25 mouse cellular contexts compared by ENCODE assay signal in the genomic region with DNA sequence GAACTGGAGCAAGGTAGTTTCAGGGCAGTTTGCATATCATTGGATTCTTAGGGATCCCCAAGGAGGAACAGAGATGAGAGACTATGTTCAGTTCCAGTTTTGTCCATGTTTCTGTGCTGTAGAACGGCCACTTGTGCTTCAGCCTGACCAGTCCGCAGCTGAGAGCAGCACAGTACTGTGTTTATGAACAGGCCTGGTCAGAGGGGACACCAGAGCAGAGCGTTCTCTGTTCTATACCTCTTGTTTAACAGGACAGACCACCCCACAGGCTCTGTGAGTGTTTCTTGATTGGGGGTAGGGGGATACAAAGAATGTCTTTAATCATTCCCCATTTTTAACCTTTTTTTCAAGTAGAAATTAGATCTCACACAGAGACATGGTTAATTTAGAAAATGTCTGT.
A peak's percentile ranks its signal among the peaks of the same experiment; 100 is the strongest.
DNase-seq lines count a peak whose midpoint lies in the region; ATAC-seq lines count a peak whose summit lies in the region.
"Had no signal": no experiment of that assay in that cellular context is flagged by ENCODE, and none has a peak within 500 bp of the region (broad histone marks: within the 10 kb centered on the region; RNA-seq: fewer than 3 reads in every experiment).

No protein-coding gene starts in this region.

- H3K27me3 ChIP-seq in forebrain, embryonic 11.5 days (ENCODE audit: control insufficient read depth, insufficient read depth, low read length), result no peaks in the 10 kb centered on the region
- H3K27me3 ChIP-seq in forebrain, embryonic 16.5 days (replicated peaks; ENCODE audit: control insufficient read depth, insufficient read depth, low read length), result no peaks in the 10 kb centered on the region
- no peaks in the 10 kb centered on the region for H3K27me3 ChIP-seq in forebrain, embryonic 15.5 days
- no peaks in the 10 kb centered on the region for H3K27me3 ChIP-seq in forebrain, embryonic 14.5 days (replicated peaks; ENCODE audit: control insufficient read depth, insufficient read depth, low read length)
- no peaks in the 10 kb centered on the region for H3K27me3 ChIP-seq in hindbrain, embryonic 11.5 days (ENCODE audit: control insufficient read depth, insufficient read depth, low read length)
- no peaks in the 10 kb centered on the region for H3K27me3 ChIP-seq in hindbrain, embryonic 14.5 days (ENCODE audit: control insufficient read depth, insufficient read depth, low read length)
- H3K27me3 ChIP-seq: CH12.LX; embryonic facial prominence, embryonic 13.5 days; embryonic facial prominence, embryonic 15.5 days; forebrain, embryonic 12.5 days had no signal

- H3K9ac ChIP-seq in forebrain, embryonic 11.5 days (ENCODE audit: low read length), result no peak overlapping the region
- no peak overlapping the region for H3K9ac ChIP-seq in forebrain, embryonic 16.5 days (replicated peaks; ENCODE audit: low read depth, low read length)
- H3K9ac ChIP-seq in forebrain, embryonic 15.5 days (replicated peaks), result no peak overlapping the region
- H3K9ac ChIP-seq in forebrain, embryonic 14.5 days (ENCODE audit: low read length), result no peak overlapping the region
- H3K9ac ChIP-seq in hindbrain, embryonic 11.5 days (ENCODE audit: low read depth, low read length), result no peak overlapping the region
- H3K9ac ChIP-seq in hindbrain, embryonic 14.5 days, result no peak overlapping the region
- H3K9ac ChIP-seq: embryonic facial prominence, embryonic 13.5 days; embryonic facial prominence, embryonic 15.5 days; forebrain, embryonic 12.5 days had no signal

- WGBS in forebrain, embryonic 11.5 days, result 61% methylated on average over 3 of the region's 3 CpGs
- WGBS in forebrain, embryonic 16.5 days, result 39% methylated on average over 3 of the region's 3 CpGs
- WGBS in forebrain, embryonic 15.5 days, result 44% methylated on average over 3 of the region's 3 CpGs
- 40% methylated on average over 3 of the region's 3 CpGs for WGBS in forebrain, embryonic 14.5 days
- 75% methylated on average over 3 of the region's 3 CpGs for WGBS in hindbrain, embryonic 11.5 days
- WGBS in hindbrain, embryonic 14.5 days, result 66% methylated on average over 3 of the region's 3 CpGs

- peak; percentile 60; the same call in 1 of the 2 replicates for ATAC-seq in forebrain, embryonic 11.5 days (replicated peaks; ENCODE audit: low FRiP score)
- no peak for ATAC-seq in forebrain, embryonic 16.5 days
- ATAC-seq in forebrain, embryonic 15.5 days (replicated peaks), result 0 out of 2 replicates have a peak, but pooled peaks have one; percentile 29
- ATAC-seq in forebrain, embryonic 14.5 days, result no peak
- no peak for ATAC-seq in hindbrain, embryonic 11.5 days (ENCODE audit: low FRiP score)
- ATAC-seq in hindbrain, embryonic 14.5 days (ENCODE audit: low FRiP score), result no peak
- ATAC-seq: activated CD4-positive, CD25-positive, alpha-beta regulatory T cell, adult 4 months; CD4-positive, CD25-positive, alpha-beta regulatory T cell, adult 4 months had no signal

- DNase-seq in forebrain, embryonic 11.5 days (ENCODE audit: low spot score), result no peak
- no peak for DNase-seq in forebrain, embryonic 14.5 days (ENCODE audit: low spot score)
- DNase-seq in hindbrain, embryonic 11.5 days (ENCODE audit: low spot score), result peak; percentile 3
- no peak for DNase-seq in hindbrain, embryonic 14.5 days (ENCODE audit: low spot score)
- peak; percentile 5 for DNase-seq in ES-CJ7 (ENCODE audit: low read depth, low spot score)
- no peak for DNase-seq in kidney, adult 18-20 months
- DNase-seq: adrenal gland, adult 8-10 months; adrenal gland, postnatal 14 days; adrenal gland, postnatal 36 days; B cell, adult 2 months; cerebellum, adult 11-12 months; cerebellum, adult 2 months; cerebellum, adult 9-10 months; cerebellum, postnatal 10 days; cerebellum, postnatal 25 days; embryo, embryonic 11 days had no signal

- no peak overlapping the region for H3K4me3 ChIP-seq in forebrain, embryonic 11.5 days (ENCODE audit: low read depth, low read length)
- H3K4me3 ChIP-seq in forebrain, embryonic 16.5 days (replicated peaks; ENCODE audit: low read length), result no peak overlapping the region
- H3K4me3 ChIP-seq in forebrain, embryonic 15.5 days, result no peak overlapping the region
- H3K4me3 ChIP-seq in forebrain, embryonic 14.5 days (ENCODE audit: low read depth, low read length), result no peak overlapping the region
- no peak overlapping the region for H3K4me3 ChIP-seq in hindbrain, embryonic 11.5 days (ENCODE audit: low read depth, low read length)
- no peak overlapping the region for H3K4me3 ChIP-seq in hindbrain, embryonic 14.5 days (replicated peaks; ENCODE audit: low read length)
- H3K4me3 ChIP-seq: embryonic facial prominence, embryonic 13.5 days; embryonic facial prominence, embryonic 15.5 days; erythroblast, embryonic 14.5 days; forebrain, embryonic 12.5 days had no signal

- H3K4me1 ChIP-seq in forebrain, embryonic 11.5 days (replicated peaks; ENCODE audit: control insufficient read depth, insufficient read depth, low read length), result no peaks in the 10 kb centered on the region
- no peaks in the 10 kb centered on the region for H3K4me1 ChIP-seq in forebrain, embryonic 16.5 days (replicated peaks; ENCODE audit: control insufficient read depth, insufficient read depth, low read length)
- no peaks in the 10 kb centered on the region for H3K4me1 ChIP-seq in forebrain, embryonic 15.5 days
- H3K4me1 ChIP-seq in forebrain, embryonic 14.5 days (ENCODE audit: control insufficient read depth, insufficient read depth, low read length), result 0 out of 2 replicates have a peak, but pooled peaks cover 2% of the 10 kb centered on the region
- H3K4me1 ChIP-seq in hindbrain, embryonic 11.5 days (replicated peaks; ENCODE audit: control insufficient read depth, insufficient read depth, low read length), result no peaks in the 10 kb centered on the region
- no peaks in the 10 kb centered on the region for H3K4me1 ChIP-seq in hindbrain, embryonic 14.5 days (replicated peaks; ENCODE audit: control insufficient read depth, insufficient read depth, low read length)
- H3K4me1 ChIP-seq: embryonic facial prominence, embryonic 13.5 days; embryonic facial prominence, embryonic 15.5 days; forebrain, embryonic 12.5 days had no signal

- no peaks in the 10 kb centered on the region for H3K36me3 ChIP-seq in forebrain, embryonic 11.5 days (ENCODE audit: control insufficient read depth, insufficient read depth, low read length)
- no peaks in the 10 kb centered on the region for H3K36me3 ChIP-seq in forebrain, embryonic 16.5 days (ENCODE audit: control insufficient read depth, insufficient read depth)
- no peaks in the 10 kb centered on the region for H3K36me3 ChIP-seq in forebrain, embryonic 15.5 days
- H3K36me3 ChIP-seq in forebrain, embryonic 14.5 days (ENCODE audit: control insufficient read depth, insufficient read depth, low read length), result no peaks in the 10 kb centered on the region
- no peaks in the 10 kb centered on the region for H3K36me3 ChIP-seq in hindbrain, embryonic 11.5 days (ENCODE audit: control insufficient read depth, insufficient read depth, low read length)
- H3K36me3 ChIP-seq in hindbrain, embryonic 14.5 days (replicated peaks; ENCODE audit: control insufficient read depth, insufficient read depth), result no peaks in the 10 kb centered on the region
- H3K36me3 ChIP-seq: embryonic facial prominence, embryonic 13.5 days; embryonic facial prominence, embryonic 15.5 days; forebrain, embryonic 12.5 days had no signal

- no peak overlapping the region for H3K4me2 ChIP-seq in forebrain, embryonic 11.5 days (ENCODE audit: low read depth, low read length, severe bottlenecking)
- no peak overlapping the region for H3K4me2 ChIP-seq in forebrain, embryonic 16.5 days (ENCODE audit: low read length)
- H3K4me2 ChIP-seq in forebrain, embryonic 15.5 days (replicated peaks), result no peak overlapping the region
- H3K4me2 ChIP-seq in forebrain, embryonic 14.5 days (ENCODE audit: low read length), result no peak overlapping the region
- no peak overlapping the region for H3K4me2 ChIP-seq in hindbrain, embryonic 11.5 days (replicated peaks; ENCODE audit: low read depth, low read length)
- H3K4me2 ChIP-seq in hindbrain, embryonic 14.5 days (replicated peaks), result no peak overlapping the region
- H3K4me2 ChIP-seq: embryonic facial prominence, embryonic 13.5 days; embryonic facial prominence, embryonic 15.5 days; forebrain, embryonic 12.5 days had no signal

- H3K9me3 ChIP-seq in forebrain, embryonic 11.5 days (ENCODE audit: control insufficient read depth, low read length), result no peaks in the 10 kb centered on the region; the same call in 1 of the 2 replicates
- H3K9me3 ChIP-seq in forebrain, embryonic 16.5 days (ENCODE audit: control insufficient read depth, low read length), result peaks cover 6% of the 10 kb centered on the region; the same call in 1 of the 2 replicates
- H3K9me3 ChIP-seq in forebrain, embryonic 15.5 days, result no peaks in the 10 kb centered on the region
- H3K9me3 ChIP-seq in forebrain, embryonic 14.5 days (replicated peaks; ENCODE audit: control insufficient read depth, low read length), result no peaks in the 10 kb centered on the region
- no peaks in the 10 kb centered on the region for H3K9me3 ChIP-seq in hindbrain, embryonic 11.5 days (ENCODE audit: control insufficient read depth, low read length)
- 0 out of 2 replicates have a peak, but pooled peaks cover 8% of the 10 kb centered on the region for H3K9me3 ChIP-seq in hindbrain, embryonic 14.5 days (ENCODE audit: control insufficient read depth, low read length)
- H3K9me3 ChIP-seq: embryonic facial prominence, embryonic 15.5 days had no signal

- H3K27ac ChIP-seq in forebrain, embryonic 11.5 days (ENCODE audit: low read depth, low read length), result no peak overlapping the region
- H3K27ac ChIP-seq in forebrain, embryonic 16.5 days (ENCODE audit: low read length), result no peak overlapping the region
- no peak overlapping the region for H3K27ac ChIP-seq in forebrain, embryonic 15.5 days (replicated peaks)
- no peak overlapping the region for H3K27ac ChIP-seq in forebrain, embryonic 14.5 days (ENCODE audit: low read depth, low read length)
- H3K27ac ChIP-seq in hindbrain, embryonic 11.5 days (ENCODE audit: low read depth, low read length), result no peak overlapping the region
- no peak overlapping the region for H3K27ac ChIP-seq in hindbrain, embryonic 14.5 days
- H3K27ac ChIP-seq: embryonic facial prominence, embryonic 13.5 days; embryonic facial prominence, embryonic 15.5 days; forebrain, embryonic 12.5 days had no signal

Comparison
In these comparisons a context has a peak if more than half of its experiments do, and no peak if none do; other contexts are left out.
1. ATAC-seq: peak in forebrain, embryonic 11.5 days (single experiment) and forebrain, embryonic 15.5 days (single experiment); none in forebrain, embryonic 16.5 days (single experiment), forebrain, embryonic 14.5 days (single experiment), hindbrain, embryonic 11.5 days (single experiment) and hindbrain, embryonic 14.5 days (single experiment).
2. DNase-seq: peak in hindbrain, embryonic 11.5 days (single experiment) and ES-CJ7 (single experiment); none in forebrain, embryonic 11.5 days (single experiment), forebrain, embryonic 14.5 days (single experiment), hindbrain, embryonic 14.5 days (single experiment) and kidney, adult 18-20 months (single experiment).